Mouse (Mus musculus) MEL (cell line): ENCODE data around the gene Mob2. TPM values are rescaled to one million over a fixed set of nuclear protein-coding genes. Genes with fewer than 3 reads are reported as not detected.

Experiments used
- DNase-seq: peaks from one replicate; pipeline ENCODE4 v3.0.0; 2011; ENCODE audit warnings: low read depth, low spot score
- H3K27ac ChIP-seq: 2 replicates; pipeline ENCODE4 v1.5.1; 2012; ENCODE audit warnings: low read depth, mild to moderate bottlenecking, control low read depth, low read length, moderate library complexity; ENCODE audit not compliant: control insufficient read depth
- H3K27me3 ChIP-seq, 2 experiments: fragments of 150-350 bp in 1 of 2; sonication (generic) in 1 of 2; 2 replicates each; pipeline ENCODE4 v1.6.1; 2012; ENCODE audit warnings: low read length in 2 of 2, mild to moderate bottlenecking in 2 of 2, improper control_type of control experiment in 1 of 2, moderate library complexity in 1 of 2; ENCODE audit not compliant: insufficient read depth in 2 of 2, control insufficient read depth in 1 of 2
- H3K36me3 ChIP-seq, 2 experiments: 2 replicates each; pipeline ENCODE4 v1.6.1; 2012 to 2014; ENCODE audit warnings: low read length in 2 of 2, improper control_type of control experiment in 1 of 2, inconsistent platforms in 1 of 2, mild to moderate bottlenecking in 1 of 2; ENCODE audit not compliant: insufficient read depth in 2 of 2, control insufficient read depth in 1 of 2
- H3K4me1 ChIP-seq, 2 experiments: fragments of 150-350 bp in 1 of 2; sonication (generic) in 1 of 2; 2 replicates each; pipeline ENCODE4 v1.6.1; 2012; ENCODE audit warnings: low read length in 2 of 2, improper control_type of control experiment in 1 of 2, mild to moderate bottlenecking in 1 of 2; ENCODE audit not compliant: insufficient read depth in 2 of 2, control insufficient read depth in 1 of 2
- H3K4me3 ChIP-seq, 2 experiments: fragments of 150-350 bp in 1 of 2; sonication (generic) in 1 of 2; 2 replicates each; pipeline ENCODE4 v1.5.1; 2012; ENCODE audit warnings: low read depth in 2 of 2, low read length in 2 of 2, mild to moderate bottlenecking in 2 of 2, moderate library complexity in 2 of 2, control low read depth in 1 of 2, improper control_type of control experiment in 1 of 2; ENCODE audit not compliant: control insufficient read depth in 1 of 2, insufficient read depth in 1 of 2
- H3K79me2 ChIP-seq: 2 replicates; pipeline ENCODE4 v1.6.1; 2012; ENCODE audit warnings: mild to moderate bottlenecking, low read length, moderate library complexity; ENCODE audit not compliant: control insufficient read depth, poor library complexity, insufficient read depth
- H3K9ac ChIP-seq: 2 replicates; pipeline ENCODE4 v1.6.1; 2012; ENCODE audit warnings: low read depth, mild to moderate bottlenecking, control low read depth, low read length, moderate library complexity; ENCODE audit not compliant: control insufficient read depth, poor library complexity, severe bottlenecking
- H3K9me3 ChIP-seq: fragments of 150-350 bp; sonication (generic); replicated peaks from 2 replicates; pipeline ENCODE4 v1.6.1; 2012; ENCODE audit warnings: mild to moderate bottlenecking, low read length, improper control_type of control experiment, moderate library complexity; ENCODE audit not compliant: insufficient read depth
- BHLHE40 ChIP-seq: IDR thresholded peaks from 2 replicates; pipeline ENCODE4 v1.6.1; 2012; ENCODE audit warnings: low read depth, mild to moderate bottlenecking, inconsistent platforms, low read length, improper control_type of control experiment, borderline replicate concordance
- CHD1 ChIP-seq: IDR thresholded peaks from 2 replicates; pipeline ENCODE4 v1.6.1; 2012; ENCODE audit warnings: low read depth, mild to moderate bottlenecking, inconsistent platforms, low read length, improper control_type of control experiment
- CHD2 ChIP-seq: IDR thresholded peaks from 2 replicates; pipeline ENCODE4 v1.6.1; 2011; ENCODE audit warnings: low read length, improper control_type of control experiment
- CTCF ChIP-seq, 3 experiments: IDR thresholded peaks in 2 of 3; conservative IDR thresholded peaks in 1 of 3; 2 replicates each; pipeline ENCODE4 v1.5.1; 2011 to 2012; ENCODE audit warnings: low read length in 3 of 3, low read depth in 2 of 3, mild to moderate bottlenecking in 2 of 3, improper control_type of control experiment in 1 of 3, inconsistent platforms in 1 of 3, mixed read lengths in 1 of 3, moderate library complexity in 1 of 3; ENCODE audit not compliant: control insufficient read depth in 1 of 3, insufficient read depth in 1 of 3, poor library complexity in 1 of 3, severe bottlenecking in 1 of 3
- ELF1 ChIP-seq: IDR thresholded peaks from 2 replicates; pipeline ENCODE4 v1.6.1; 2014; ENCODE audit warnings: low read depth, mild to moderate bottlenecking, inconsistent platforms, low read length, improper control_type of control experiment, moderate library complexity
- ETS1 ChIP-seq: IDR thresholded peaks from 2 replicates; pipeline ENCODE4 v1.6.1; 2012; ENCODE audit warnings: low read depth, mild to moderate bottlenecking, inconsistent platforms, low read length, improper control_type of control experiment, moderate library complexity
- GABPA ChIP-seq: IDR thresholded peaks from 2 replicates; pipeline ENCODE4 v1.6.1; 2012; ENCODE audit warnings: low read depth, mild to moderate bottlenecking, inconsistent platforms, low read length, improper control_type of control experiment, moderate library complexity
- HCFC1 ChIP-seq: IDR thresholded peaks from 2 replicates; pipeline ENCODE4 v1.6.1; 2012; ENCODE audit warnings: low read depth, mild to moderate bottlenecking, inconsistent platforms, low read length, improper control_type of control experiment, moderate library complexity
- KAT2A ChIP-seq: conservative IDR thresholded peaks from 2 replicates; pipeline ENCODE4 v1.6.1; 2012; ENCODE audit warnings: low read depth, low read length, improper control_type of control experiment, inconsistent platforms
- MEF2A ChIP-seq: IDR thresholded peaks from 2 replicates; pipeline ENCODE4 v1.6.1; 2014; ENCODE audit warnings: low read depth, mild to moderate bottlenecking, inconsistent platforms, low read length, improper control_type of control experiment; ENCODE audit not compliant: poor library complexity, insufficient replicate concordance, severe bottlenecking; ENCODE audit errors: extremely low read depth
- MXI1 ChIP-seq: IDR thresholded peaks from 2 replicates; pipeline ENCODE4 v1.6.1; 2011; ENCODE audit warnings: mild to moderate bottlenecking, low read depth, low read length, improper control_type of control experiment
- MYC ChIP-seq: IDR thresholded peaks from 2 replicates; pipeline ENCODE4 v1.6.1; 2011; ENCODE audit warnings: low read depth, mild to moderate bottlenecking, low read length, improper control_type of control experiment, moderate library complexity
- NELFE ChIP-seq: IDR thresholded peaks from 2 replicates; pipeline ENCODE4 v1.6.1; 2011; ENCODE audit warnings: low read depth, low read length, improper control_type of control experiment
- POLR2A ChIP-seq, 2 experiments: IDR thresholded peaks; 2 replicates each; pipeline ENCODE4 v1.6.1; 2011 to 2012; ENCODE audit warnings: low read length in 2 of 2, mild to moderate bottlenecking in 2 of 2, control low read depth in 1 of 2, improper control_type of control experiment in 1 of 2, low read depth in 1 of 2, moderate library complexity in 1 of 2; ENCODE audit not compliant: control insufficient read depth in 1 of 2, insufficient read depth in 1 of 2, poor library complexity in 1 of 2
- POLR2AphosphoS2 ChIP-seq: IDR thresholded peaks from 2 replicates; pipeline ENCODE4 v1.6.1; 2011; ENCODE audit warnings: low read length, improper control_type of control experiment
- POLR2AphosphoS5 ChIP-seq: IDR thresholded peaks from 2 replicates; pipeline ENCODE4 v1.6.1; 2012; ENCODE audit warnings: low read depth, borderline replicate concordance, mild to moderate bottlenecking, inconsistent platforms, low read length, moderate library complexity, mixed read lengths
- RAD21 ChIP-seq: IDR thresholded peaks from 2 replicates; pipeline ENCODE4 v1.6.1; 2011; ENCODE audit warnings: mild to moderate bottlenecking, low read depth, low read length, improper control_type of control experiment
- SMC3 ChIP-seq: IDR thresholded peaks from 2 replicates; pipeline ENCODE4 v1.6.1; 2011; ENCODE audit warnings: low read depth, low read length, improper control_type of control experiment
- TBP ChIP-seq: IDR thresholded peaks from 2 replicates; pipeline ENCODE4 v1.8.0; 2011; ENCODE audit warnings: low read depth, low read length, improper control_type of control experiment
- TCF12 ChIP-seq: IDR thresholded peaks from 2 replicates; pipeline ENCODE4 v1.6.1; 2014; ENCODE audit warnings: low read depth, mild to moderate bottlenecking, inconsistent platforms, low read length, improper control_type of control experiment, moderate library complexity
- UBTF ChIP-seq: IDR thresholded peaks from 2 replicates; pipeline ENCODE4 v1.6.1; 2012; ENCODE audit warnings: low read depth, mild to moderate bottlenecking, inconsistent platforms, low read length, improper control_type of control experiment, moderate library complexity, borderline replicate concordance; ENCODE audit not compliant: insufficient read depth
- USF2 ChIP-seq, 2 experiments: IDR thresholded peaks; 2 replicates each; pipeline ENCODE4 v1.6.1; 2011 to 2012; ENCODE audit warnings: improper control_type of control experiment in 2 of 2, low read length in 2 of 2, borderline replicate concordance in 1 of 2, inconsistent platforms in 1 of 2, low read depth in 1 of 2, mild to moderate bottlenecking in 1 of 2; ENCODE audit not compliant: insufficient read depth in 1 of 2
- ZKSCAN1 ChIP-seq: IDR thresholded peaks from 2 replicates; pipeline ENCODE4 v1.6.1; 2012; ENCODE audit warnings: low read depth, mild to moderate bottlenecking, inconsistent platforms, low read length, improper control_type of control experiment, moderate library complexity
- ZMIZ1 ChIP-seq: IDR thresholded peaks from 2 replicates; pipeline ENCODE4 v1.6.1; 2012; ENCODE audit warnings: low read depth, mild to moderate bottlenecking, inconsistent platforms, low read length, improper control_type of control experiment, moderate library complexity
- polyA plus RNA-seq, 2 experiments: library from polyadenylated mRNA; stranded (reverse) in 1 of 2; unstranded in 1 of 2; fragments of >175 nt in 1 of 2; fragments of >200 nt in 1 of 2; gene quantifications; 2 replicates each; pipeline versions ENCODE4 v1.2.1 to v1.2.4; 2012; ENCODE audit warnings: low replicate concordance in 2 of 2, low read depth in 1 of 2; ENCODE audit not compliant: insufficient read length in 2 of 2, insufficient read depth in 1 of 2, missing spikeins in 1 of 2
- total RNA-seq: library from RNA; depleted of rRNA; stranded (reverse); fragments of 300-350 nt; gene quantifications from 2 replicates; pipeline ENCODE4 v1.2.3, GENCODE M21; 2012

The Mob2 gene
- total and polyA plus RNA-seq, 3 experiments = 33.6 to 45.2 TPM; not detected in 1

GRCm38 (mm10) chr7:142081736-142082135 is 20.9 kb upstream of the Mob2 start:
- H3K4me3 ChIP-seq = no peak overlapping the region

GRCm38 (mm10) chr7:142080876-142081275 is 20.0 kb upstream of the Mob2 start:
- Histone ChIP-seq H3K9me3 (no peaks in the 10 kb centered on the region), H3K27ac (no peak overlapping the region), H3K36me3 (peaks cover 0 to 4% of the 10 kb centered on the region in 2 experiments; a peak in 2 of 4 replicates), H3K27me3 (peaks cover 0 to 1% of the 10 kb centered on the region in 2 experiments; a peak in 1 of 4 replicates), H3K4me1 (peaks cover 6 to 9% of the 10 kb centered on the region in 2 experiments; a peak in 3 of 4 replicates), H3K79me2 (no peaks in the 10 kb centered on the region), H3K4me3 (no peak overlapping the region), H3K9ac (no peak overlapping the region)
- DNase-seq = no peak
- TF ChIP-seq ELF1 (no peak), POLR2AphosphoS5 (no peak), POLR2A (IDR thresholded peaks at IDR 0.05; ENCODE audit: control insufficient read depth in 1 of 2, insufficient read depth in 1 of 2, low read depth in 1 of 2, low read length in 2 of 2, poor library complexity in 1 of 2) (no peak), NELFE (no peak), ZKSCAN1 (no peak), MXI1 (no peak), MYC (no peak), CTCF (IDR thresholded peaks at IDR 0.05 in 2 of 3, conservative IDR thresholded peaks at IDR 0.05 in 1 of 3; ENCODE audit: control insufficient read depth in 1 of 3, insufficient read depth in 1 of 3, low read depth in 2 of 3, low read length in 3 of 3, poor library complexity in 1 of 3, severe bottlenecking in 1 of 3) (no peak)

More at GRCm38 (mm10) chr7:142081736-142082135, 20.9 kb upstream of the Mob2 start:
- Histone ChIP-seq H3K79me2 (no peaks in the 10 kb centered on the region), H3K27me3 (no peaks in the 10 kb centered on the region; a peak in 1 of 4 replicates), H3K9me3 (no peaks in the 10 kb centered on the region), H3K36me3 (peaks cover 0 to 13% of the 10 kb centered on the region in 2 experiments; a peak in 2 of 4 replicates), H3K4me1 (peaks cover 15% of the 10 kb centered on the region in 2 experiments), H3K27ac (no peak overlapping the region), H3K9ac (no peak overlapping the region)
- no peak for DNase-seq
- no peak for TF ChIP-seq CTCF (IDR thresholded peaks at IDR 0.05 in 2 of 3, conservative IDR thresholded peaks at IDR 0.05 in 1 of 3; ENCODE audit: control insufficient read depth in 1 of 3, insufficient read depth in 1 of 3, low read depth in 2 of 3, low read length in 3 of 3, poor library complexity in 1 of 3, severe bottlenecking in 1 of 3)
- no peak for TF ChIP-seq POLR2AphosphoS2
- TF ChIP-seq MXI1 = no peak
- TF ChIP-seq ZMIZ1 = no peak

GRCm38 (mm10) chr7:142079365-142079764 is 18.5 kb upstream of the Mob2 start:
- Histone ChIP-seq H3K27me3 (peaks cover 1 to 10% of the 10 kb centered on the region in 2 experiments; a peak in 2 of 4 replicates), H3K79me2 (no peaks in the 10 kb centered on the region), H3K9me3 (no peaks in the 10 kb centered on the region), H3K9ac (no peak overlapping the region), H3K36me3 (no peaks in the 10 kb centered on the region), H3K27ac (no peak overlapping the region), H3K4me1 (no peaks in the 10 kb centered on the region), H3K4me3 (no peak overlapping the region)
- no peak for DNase-seq
- no peak for TF ChIP-seq SMC3
- no peak for TF ChIP-seq CHD2
- TF ChIP-seq GABPA = no peak
- TF ChIP-seq MYC = no peak
- TF ChIP-seq MEF2A = no peak
- TF ChIP-seq HCFC1 = no peak
- TF ChIP-seq BHLHE40 = no peak
- TF ChIP-seq CHD1 = no peak
- TF ChIP-seq ETS1 = no peak
- TF ChIP-seq TBP = no peak
- TF ChIP-seq RAD21 = no peak
- no peak for TF ChIP-seq TCF12
- no peak for TF ChIP-seq NELFE
- no peak for TF ChIP-seq POLR2AphosphoS2
- TF ChIP-seq KAT2A = no peak
- no peak for TF ChIP-seq UBTF
- TF ChIP-seq USF2 (IDR thresholded peaks at IDR 0.05; ENCODE audit: borderline replicate concordance in 1 of 2, insufficient read depth in 1 of 2, low read depth in 1 of 2, low read length in 2 of 2) = no peak
